Mouse (Mus musculus) ES-E14 (cell line): ENCODE measurements around the gene Dynlt1a.
"Not testable (repeated sequence)": the region's sequence is repeated elsewhere in the genome, so short reads cannot be mapped to it uniquely, and the experiment has no call there.

ENCODE experiments used
- CHD2 ChIP-seq: IDR thresholded peaks from 2 replicates; pipeline ENCODE4 v1.6.1; 2014; ENCODE audit warnings: mild to moderate bottlenecking, low read depth, low read length, inconsistent platforms
- HCFC1 ChIP-seq: IDR thresholded peaks from 2 replicates; pipeline ENCODE4 v1.6.1; 2012; ENCODE audit warnings: low read length, inconsistent platforms, borderline replicate concordance; ENCODE audit not compliant: insufficient read depth

- not testable (repeated sequence) for TF ChIP-seq CHD2, HCFC1
These were observed 12.4 kb downstream of the Dynlt1a start for GRCm38 (mm10) chr17:6304891-6305290.
